Mouse (Mus musculus) lung, embryonic 15.5 days (tissue): ENCODE data around the gene Akap7. TPM values are rescaled to one million over a fixed set of nuclear protein-coding genes. Genes with fewer than 3 reads are reported as not detected.

Source experiments
- ATAC-seq: fragments of 200-750 bp; cut with Nextera tagmentation; 2 replicates; pipeline ENCODE4 v1.8.0; 2017; ENCODE audit warnings: moderate number of reproducible peaks, borderline replicate concordance; ENCODE audit not compliant: low FRiP score, low TSS enrichment; ENCODE audit errors: extremely low read depth
- H3K27ac ChIP-seq: fragments of 300-500 bp; sonication (generic); 2 replicates; pipeline ENCODE4 v1.5.1; 2015; ENCODE audit warnings: moderate library complexity, mild to moderate bottlenecking, inconsistent platforms
- H3K27me3 ChIP-seq: fragments of 300-500 bp; sonication (generic); 2 replicates; pipeline ENCODE4 v1.6.1; 2015; ENCODE audit warnings: inconsistent platforms
- H3K36me3 ChIP-seq: fragments of 300-500 bp; sonication (generic); 2 replicates; pipeline ENCODE4 v1.6.1; 2015; ENCODE audit warnings: inconsistent platforms
- H3K4me1 ChIP-seq: fragments of 300-500 bp; sonication (generic); 2 replicates; pipeline ENCODE4 v1.6.1; 2015; ENCODE audit warnings: inconsistent platforms
- H3K4me2 ChIP-seq: fragments of 300-500 bp; sonication (generic); 2 replicates; pipeline ENCODE4 v1.6.1; 2015; ENCODE audit warnings: inconsistent platforms, mild to moderate bottlenecking, moderate library complexity
- H3K4me3 ChIP-seq: fragments of 300-500 bp; sonication (generic); 2 replicates; pipeline ENCODE4 v1.5.1; 2015; ENCODE audit warnings: mild to moderate bottlenecking, inconsistent platforms
- H3K9ac ChIP-seq: fragments of 300-500 bp; sonication (generic); 2 replicates; pipeline ENCODE4 v1.6.1; 2015; ENCODE audit warnings: inconsistent platforms
- H3K9me3 ChIP-seq: fragments of 300-500 bp; sonication (generic); 2 replicates; pipeline ENCODE4 v1.6.1; 2016; ENCODE audit warnings: inconsistent platforms
- WGBS: fragments of 180-500 bp; shearing (Covaris S2); methylation state at CpG from one replicate; pipeline ENCODE4 v1.1.7; 2015; 5-methylcytosine and 5-hydroxymethylcytosine counted together
- polyA plus RNA-seq: library from polyadenylated mRNA; unstranded; fragments of >200 nt; fragmentation: Nextera tagmentation; extraction: Ambion mirVana; gene quantifications from 2 replicates; pipeline ENCODE4 v1.2.1, GENCODE M21; 2015

The Akap7 gene
- polyA plus RNA-seq, 1 experiment from 2014 or later: 25.4 TPM

- H3K4me2 ChIP-seq: peak overlapping the region; percentile 19
Observed at GRCm38 (mm10) chr10:25145851-25146250, 161.8 kb downstream of the Akap7 start.

GRCm38 (mm10) chr10:25144787-25145761 is 162.6 kb downstream of the Akap7 start:
- ATAC-seq: no peak
- WGBS: 68% methylated on average over 18 of the region's 18 CpGs
- Histone ChIP-seq H3K4me1 (peaks cover 14% of the 10 kb centered on the region), H3K36me3 (no peaks in the 10 kb centered on the region), H3K27me3 (no peaks in the 10 kb centered on the region), H3K4me3 (no peak overlapping the region), H3K4me2 (peak overlapping the region; percentile 19), H3K9ac (no peak overlapping the region), H3K27ac (no peak overlapping the region), H3K9me3 (no peaks in the 10 kb centered on the region)

More at GRCm38 (mm10) chr10:25145851-25146250, 161.8 kb downstream of the Akap7 start:
- Histone ChIP-seq H3K4me3 (no peak overlapping the region), H3K27me3 (no peaks in the 10 kb centered on the region), H3K27ac (no peak overlapping the region), H3K36me3 (no peaks in the 10 kb centered on the region), H3K9ac (no peak overlapping the region), H3K4me1 (peaks cover 8% of the 10 kb centered on the region; the same call in 1 of the 2 replicates), H3K9me3 (no peaks in the 10 kb centered on the region)
- no peak for ATAC-seq
- WGBS: 72% methylated on average over 12 of the region's 12 CpGs

GRCm38 (mm10) chr10:25141781-25142180 is 165.9 kb downstream of the Akap7 start:
- Histone ChIP-seq H3K4me3 (no peak overlapping the region), H3K36me3 (no peaks in the 10 kb centered on the region), H3K9me3 (no peaks in the 10 kb centered on the region), H3K27ac (no peak overlapping the region), H3K4me1 (peaks cover 14% of the 10 kb centered on the region), H3K4me2 (no peak overlapping the region), H3K9ac (no peak overlapping the region), H3K27me3 (no peaks in the 10 kb centered on the region)
- 57% methylated on average over 1 of the region's 1 CpGs for WGBS
- no peak for ATAC-seq

- Histone ChIP-seq H3K27me3 (no peaks in the 10 kb centered on the region), H3K4me1 (peaks cover 14% of the 10 kb centered on the region), H3K9ac (no peak overlapping the region), H3K4me3 (no peak overlapping the region), H3K27ac (peak overlapping the region; percentile 27; the same call in 1 of the 2 replicates), H3K36me3 (no peaks in the 10 kb centered on the region), H3K9me3 (no peaks in the 10 kb centered on the region), H3K4me2 (0 out of 2 replicates have a peak overlapping the region, but pooled peaks have one; percentile 10)
- ATAC-seq: peak; percentile 95
- WGBS: 19% methylated on average over 14 of the region's 14 CpGs
Observed at GRCm38 (mm10) chr10:25140155-25140755, 167.4 kb downstream of the Akap7 start.

GRCm38 (mm10) chr10:25133581-25133980 is 174.1 kb downstream of the Akap7 start:
- no peak for ATAC-seq
- H3K4me1 ChIP-seq: no peaks in the 10 kb centered on the region
- H3K9ac ChIP-seq: no peak overlapping the region
- H3K9me3 ChIP-seq: no peaks in the 10 kb centered on the region
- H3K36me3 ChIP-seq: no peaks in the 10 kb centered on the region
- no peak overlapping the region for H3K27ac ChIP-seq
- no peaks in the 10 kb centered on the region for H3K27me3 ChIP-seq
- WGBS: 89% methylated on average over 1 of the region's 1 CpGs
- H3K4me2 ChIP-seq: no peak overlapping the region
- H3K4me3 ChIP-seq: no peak overlapping the region

- ATAC-seq: peak; percentile 42
- Histone ChIP-seq H3K4me2 (no peak overlapping the region), H3K36me3 (no peaks in the 10 kb centered on the region), H3K9me3 (no peaks in the 10 kb centered on the region), H3K27ac (no peak overlapping the region), H3K4me1 (peaks cover 15% of the 10 kb centered on the region), H3K4me3 (no peak overlapping the region), H3K9ac (no peak overlapping the region), H3K27me3 (no peaks in the 10 kb centered on the region)
- 52% methylated on average over 5 of the region's 5 CpGs for WGBS
Observed at GRCm38 (mm10) chr10:25128455-25128863, 179.2 kb downstream of the Akap7 start.

- Histone ChIP-seq H3K36me3 (no peaks in the 10 kb centered on the region), H3K4me1 (peaks cover 15% of the 10 kb centered on the region), H3K4me2 (no peak overlapping the region), H3K27me3 (no peaks in the 10 kb centered on the region), H3K4me3 (no peak overlapping the region), H3K27ac (no peak overlapping the region), H3K9ac (no peak overlapping the region), H3K9me3 (no peaks in the 10 kb centered on the region)
- ATAC-seq: no peak
- 30% methylated on average over 2 of the region's 2 CpGs for WGBS
Observed at GRCm38 (mm10) chr10:25126035-25126434, 181.6 kb downstream of the Akap7 start.

- Histone ChIP-seq H3K4me2 (no peak overlapping the region), H3K27me3 (no peaks in the 10 kb centered on the region), H3K9ac (no peak overlapping the region), H3K36me3 (no peaks in the 10 kb centered on the region), H3K9me3 (no peaks in the 10 kb centered on the region), H3K4me1 (peaks cover 6% of the 10 kb centered on the region), H3K27ac (no peak overlapping the region), H3K4me3 (no peak overlapping the region)
- 85% methylated on average over 5 of the region's 5 CpGs for WGBS
- no peak for ATAC-seq
Observed at GRCm38 (mm10) chr10:25120871-25121554, 186.7 kb downstream of the Akap7 start.

Other genes starting within 250 kb of the Akap7 start
- 84.2 and 90.6 TPM in 2 replicates for gene Epb41l2, start 51.9 kb upstream of the Akap7 start, polyA plus RNA-seq
- gene Smlr1, start 228.4 kb upstream of the Akap7 start, polyA plus RNA-seq: not detected in 2 replicates